Mouse (Mus musculus): ENCODE measurements around the gene 1810046K07Rik. TPM values are rescaled to one million over a fixed set of nuclear protein-coding genes. Genes with fewer than 3 reads are reported as not detected.

The 1810046K07Rik gene
- polyA plus RNA-seq, 1 experiment from 2014 or later: not detected

DNA sequence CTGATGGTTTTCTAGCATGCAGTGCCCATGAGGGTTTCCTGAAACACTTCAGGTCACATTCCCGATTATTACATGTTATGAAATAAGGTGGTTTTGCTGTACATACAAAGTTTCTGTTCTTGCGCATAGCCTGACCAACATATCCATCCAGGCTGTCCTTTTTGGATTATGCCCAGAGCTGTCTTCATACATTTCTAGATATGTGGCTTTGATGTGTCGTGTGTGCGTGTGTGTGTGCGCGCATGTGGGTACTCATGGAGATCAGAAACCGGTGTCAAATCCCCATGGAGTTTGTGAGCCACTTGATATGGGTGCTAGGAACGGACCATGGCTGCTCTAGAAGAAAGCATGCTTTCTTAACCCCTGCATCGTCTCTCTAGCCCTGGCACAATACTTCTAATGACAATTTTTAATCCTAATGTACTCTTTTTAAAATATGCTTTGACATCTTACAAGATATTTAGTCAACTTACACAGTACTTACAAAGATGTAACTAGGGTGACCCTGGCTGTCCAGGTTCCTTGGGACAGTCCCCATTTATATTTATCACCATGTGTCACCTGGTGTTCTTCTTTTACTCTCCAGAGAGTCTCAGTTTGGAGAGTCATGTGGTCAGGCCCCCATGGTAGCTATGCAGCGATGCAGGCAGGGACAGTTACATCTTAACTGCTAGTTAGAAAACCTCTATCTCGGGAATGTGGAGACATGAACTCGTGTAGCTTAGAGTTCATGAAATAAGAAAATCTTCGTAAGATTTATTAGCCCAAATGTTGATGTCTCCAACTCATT is 2.9 kb upstream of the 1810046K07Rik start:
- Histone ChIP-seq H3K9me3 (ENCODE audit: control insufficient read depth, low read length) (no peaks in the 10 kb centered on the region), H3K4me3 (replicated peaks; ENCODE audit: low read depth, low read length) (no peak overlapping the region), H3K27me3 (ENCODE audit: control insufficient read depth, insufficient read depth, low read length) (no peaks in the 10 kb centered on the region), H3K4me1 (ENCODE audit: control insufficient read depth, insufficient read depth, low read length) (no peaks in the 10 kb centered on the region), H3K9ac (replicated peaks; ENCODE audit: low read length) (no peak overlapping the region), H3K27ac (replicated peaks; ENCODE audit: low read depth, low read length) (no peak overlapping the region), H3K36me3 (ENCODE audit: control insufficient read depth, insufficient read depth, low read length) (no peaks in the 10 kb centered on the region), H3K4me2 (ENCODE audit: low read length) (no peak overlapping the region)
- 91% methylated on average over 13 of the region's 13 CpGs for WGBS
- no peak for ATAC-seq (ENCODE audit: low FRiP score, low TSS enrichment)
- DNase-seq: no peak

DNA sequence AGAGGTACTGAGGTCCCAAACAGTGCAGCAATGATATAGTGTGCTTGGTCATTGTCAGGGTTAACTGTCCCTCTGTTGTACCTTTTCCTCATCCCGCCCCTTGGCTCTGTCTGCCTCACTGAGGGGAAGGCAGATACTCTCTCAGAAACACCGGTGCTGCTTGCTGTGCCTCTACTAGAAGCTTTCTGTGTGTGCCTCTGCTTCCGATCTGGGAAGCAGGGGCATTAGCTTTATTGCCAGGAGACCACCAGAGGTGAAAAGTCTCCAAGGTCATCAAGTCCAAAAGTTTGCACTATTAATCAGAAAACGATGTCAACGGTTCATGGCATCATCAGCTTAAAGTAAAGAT is 1.2 kb downstream of the 1810046K07Rik start:
- DNase-seq: no peak
- no peak overlapping the region for H3K4me2 ChIP-seq (ENCODE audit: low read length)
- ATAC-seq (ENCODE audit: low FRiP score, low TSS enrichment): no peak
- H3K27ac ChIP-seq (replicated peaks; ENCODE audit: low read depth, low read length): no peak overlapping the region
- no peaks in the 10 kb centered on the region for H3K9me3 ChIP-seq (ENCODE audit: control insufficient read depth, low read length)
- H3K4me1 ChIP-seq (ENCODE audit: control insufficient read depth, insufficient read depth, low read length): no peaks in the 10 kb centered on the region
- no peaks in the 10 kb centered on the region for H3K36me3 ChIP-seq (ENCODE audit: control insufficient read depth, insufficient read depth, low read length)
- H3K9ac ChIP-seq (replicated peaks; ENCODE audit: low read length): no peak overlapping the region
- no peak overlapping the region for H3K4me3 ChIP-seq (replicated peaks; ENCODE audit: low read depth, low read length)
- WGBS: 88% methylated on average over 5 of the region's 5 CpGs
- H3K27me3 ChIP-seq (ENCODE audit: control insufficient read depth, insufficient read depth, low read length): no peaks in the 10 kb centered on the region

DNA sequence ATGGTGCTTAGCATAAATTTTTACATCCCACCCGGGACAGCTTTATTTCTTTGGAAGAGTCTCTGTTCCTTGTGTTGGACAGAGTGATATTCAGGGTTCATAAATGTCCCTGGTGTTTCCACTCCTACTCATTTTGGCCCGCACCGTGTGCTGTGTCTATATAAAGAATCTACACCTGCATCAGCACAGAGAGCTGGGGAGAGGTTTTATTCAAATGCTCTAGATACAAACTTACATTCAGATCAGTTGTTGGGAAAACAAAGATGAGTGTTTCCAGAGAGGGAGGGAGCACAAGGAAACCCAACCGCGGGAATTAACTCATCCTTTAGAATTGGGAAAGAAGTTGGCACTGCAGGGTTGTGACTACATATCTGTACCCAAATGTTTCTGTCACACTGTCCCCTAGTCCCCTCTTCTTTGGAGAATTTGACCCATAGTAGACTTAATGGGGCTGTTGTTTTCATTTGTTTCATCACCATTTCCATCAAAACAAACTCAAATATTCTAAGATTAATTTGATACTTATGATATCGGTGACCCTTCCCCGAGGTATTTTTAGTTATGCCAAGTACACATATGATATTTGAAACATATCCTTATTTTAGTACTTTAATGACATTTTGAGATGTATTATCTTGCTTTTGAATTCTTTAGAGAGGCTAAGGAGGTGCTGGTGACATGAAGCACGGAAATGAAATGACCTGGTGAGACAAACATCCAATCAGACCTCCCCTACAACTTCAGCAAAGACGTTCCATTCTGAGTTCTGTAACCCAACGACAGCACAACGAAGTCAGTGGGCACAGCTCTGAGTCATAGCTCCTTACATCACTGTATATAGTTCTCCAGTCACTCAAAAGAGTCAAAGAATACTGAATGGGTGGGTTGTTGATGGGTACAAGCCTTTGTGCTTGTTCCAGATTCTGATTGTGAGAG is 1.8 kb downstream of the 1810046K07Rik start:
- H3K27ac ChIP-seq (replicated peaks; ENCODE audit: low read depth, low read length): no peak overlapping the region
- no peaks in the 10 kb centered on the region for H3K27me3 ChIP-seq (ENCODE audit: control insufficient read depth, insufficient read depth, low read length)
- H3K4me3 ChIP-seq (replicated peaks; ENCODE audit: low read depth, low read length): no peak overlapping the region
- no peaks in the 10 kb centered on the region for H3K36me3 ChIP-seq (ENCODE audit: control insufficient read depth, insufficient read depth, low read length)
- ATAC-seq (ENCODE audit: low FRiP score, low TSS enrichment) (no peak), DNase-seq (no peak)
- no peaks in the 10 kb centered on the region for H3K4me1 ChIP-seq (ENCODE audit: control insufficient read depth, insufficient read depth, low read length)
- WGBS: 88% methylated on average over 11 of the region's 11 CpGs
- H3K9me3 ChIP-seq (ENCODE audit: control insufficient read depth, low read length): no peaks in the 10 kb centered on the region
- H3K9ac ChIP-seq (replicated peaks; ENCODE audit: low read length): no peak overlapping the region
- H3K4me2 ChIP-seq (ENCODE audit: low read length): no peak overlapping the region

DNA sequence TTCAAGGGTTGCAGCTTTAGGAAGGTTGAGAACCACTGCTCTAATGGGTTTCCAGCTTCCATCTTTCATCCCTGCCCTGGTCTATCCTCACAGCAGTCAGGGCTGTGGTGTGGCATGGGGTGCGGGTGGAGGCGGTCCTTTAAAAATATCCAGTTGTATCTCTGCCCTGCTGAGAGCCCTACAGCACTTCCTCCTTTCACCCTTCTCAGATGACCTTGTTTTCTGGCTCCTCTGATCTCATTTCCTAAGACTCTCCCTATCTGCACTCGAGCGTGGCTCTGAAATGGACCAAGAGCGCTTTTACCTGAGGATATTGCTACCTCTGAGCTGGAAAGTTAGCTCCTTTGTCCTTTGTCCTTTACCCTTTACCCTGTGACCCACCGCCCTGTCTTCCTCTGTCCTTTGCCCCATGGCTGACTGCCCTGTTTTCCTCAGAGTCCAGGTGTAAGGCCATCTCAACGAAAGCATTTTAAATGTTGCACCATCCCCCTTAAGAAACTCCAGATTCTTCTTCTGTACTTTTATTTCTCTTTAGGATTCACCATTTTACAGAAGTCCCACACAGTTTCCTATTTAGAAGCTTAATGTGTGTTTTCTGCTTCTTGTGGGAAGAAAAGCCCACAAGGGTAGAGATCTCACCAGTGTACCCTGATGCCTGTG is 4.2 kb downstream of the 1810046K07Rik start:
- no peaks in the 10 kb centered on the region for H3K27me3 ChIP-seq (ENCODE audit: control insufficient read depth, insufficient read depth, low read length)
- H3K4me1 ChIP-seq (ENCODE audit: control insufficient read depth, insufficient read depth, low read length): no peaks in the 10 kb centered on the region
- ATAC-seq (ENCODE audit: low FRiP score, low TSS enrichment) (no peak), DNase-seq (no peak)
- H3K9me3 ChIP-seq (ENCODE audit: control insufficient read depth, low read length): no peaks in the 10 kb centered on the region
- no peak overlapping the region for H3K27ac ChIP-seq (replicated peaks; ENCODE audit: low read depth, low read length)
- H3K36me3 ChIP-seq (ENCODE audit: control insufficient read depth, insufficient read depth, low read length): no peaks in the 10 kb centered on the region
- 92% methylated on average over 7 of the region's 7 CpGs for WGBS
- no peak overlapping the region for H3K9ac ChIP-seq (replicated peaks; ENCODE audit: low read length)
- no peak overlapping the region for H3K4me3 ChIP-seq (replicated peaks; ENCODE audit: low read depth, low read length)
- H3K4me2 ChIP-seq (ENCODE audit: low read length): no peak overlapping the region

DNA sequence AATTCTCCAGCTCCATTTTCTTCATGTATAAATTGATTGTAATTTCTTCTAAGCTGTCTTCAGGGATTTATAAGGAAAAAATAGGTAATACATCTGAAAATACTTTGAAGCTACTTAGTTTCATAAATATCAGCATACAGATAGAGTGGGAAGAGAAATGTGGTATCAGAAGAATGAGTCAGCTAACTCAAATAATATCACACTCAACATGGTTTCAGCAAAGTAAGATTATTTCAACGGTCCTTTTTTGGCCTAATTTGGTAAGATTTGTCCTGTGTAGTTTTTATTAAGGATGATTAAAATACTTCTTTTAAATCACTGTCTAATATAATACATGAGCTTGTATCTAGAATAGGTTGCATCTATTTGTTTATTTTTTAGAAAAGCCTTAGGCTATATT is 8.6 kb downstream of the 1810046K07Rik start:
- ATAC-seq (ENCODE audit: low FRiP score, low TSS enrichment): no peak
- H3K36me3 ChIP-seq (ENCODE audit: control insufficient read depth, insufficient read depth, low read length): no peaks in the 10 kb centered on the region
- WGBS: 95% methylated on average over 1 of the region's 1 CpGs

DNA sequence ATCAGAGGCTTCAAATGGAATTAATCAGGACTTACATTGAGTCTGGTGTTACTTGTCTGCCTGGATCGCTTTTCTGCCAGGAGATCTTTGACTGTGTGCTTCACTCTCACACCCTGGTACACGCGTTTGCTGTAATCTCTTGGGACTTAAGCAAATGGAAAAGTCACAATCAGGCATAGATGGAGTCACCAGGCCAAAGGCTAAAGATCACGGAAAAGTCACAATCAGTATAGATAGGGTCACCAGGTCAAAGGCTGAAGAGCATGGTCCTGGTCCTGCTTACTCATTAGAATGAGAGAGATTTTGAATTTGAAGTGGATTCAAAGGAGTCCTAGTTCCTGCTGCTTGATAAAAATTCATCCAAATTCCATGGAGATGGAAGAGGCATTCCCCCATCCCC is 10.5 kb downstream of the 1810046K07Rik start:
- no peak for DNase-seq
- 85% methylated on average over 4 of the region's 4 CpGs for WGBS
- no peak for ATAC-seq (ENCODE audit: low FRiP score, low TSS enrichment)

More for the DNA sequence above, 8.6 kb downstream of the 1810046K07Rik start:
- Histone ChIP-seq H3K27ac (replicated peaks; ENCODE audit: low read depth, low read length) (no peak overlapping the region), H3K9me3 (ENCODE audit: control insufficient read depth, low read length) (no peaks in the 10 kb centered on the region), H3K4me2 (ENCODE audit: low read length) (no peak overlapping the region), H3K9ac (replicated peaks; ENCODE audit: low read length) (no peak overlapping the region), H3K27me3 (ENCODE audit: control insufficient read depth, insufficient read depth, low read length) (no peaks in the 10 kb centered on the region), H3K4me1 (ENCODE audit: control insufficient read depth, insufficient read depth, low read length) (no peaks in the 10 kb centered on the region), H3K4me3 (replicated peaks; ENCODE audit: low read depth, low read length) (no peak overlapping the region)
- no peak for DNase-seq

DNA sequence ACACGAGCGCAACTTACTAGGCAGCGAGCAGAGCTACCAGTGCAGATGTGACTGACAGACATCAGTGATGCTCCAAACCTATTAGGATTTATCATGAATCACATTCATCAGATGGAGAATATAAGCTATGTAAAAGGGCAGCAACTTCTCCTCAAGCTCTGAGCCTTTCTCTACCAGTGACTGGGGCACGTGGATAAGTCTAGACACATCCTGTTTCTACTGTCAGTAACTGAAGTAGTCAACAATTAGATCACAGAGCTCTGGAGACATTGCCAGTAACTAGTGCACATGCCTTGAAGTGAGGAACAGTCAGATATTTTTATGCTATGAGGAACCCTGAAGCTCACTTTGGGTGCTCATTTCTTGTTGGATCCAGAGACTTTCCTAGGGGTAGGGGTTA is 11.4 kb downstream of the 1810046K07Rik start:
- DNase-seq: no peak
- WGBS: 89% methylated on average over 4 of the region's 4 CpGs
- Histone ChIP-seq H3K27me3 (ENCODE audit: control insufficient read depth, insufficient read depth, low read length) (no peaks in the 10 kb centered on the region), H3K9me3 (ENCODE audit: control insufficient read depth, low read length) (no peaks in the 10 kb centered on the region), H3K4me1 (ENCODE audit: control insufficient read depth, insufficient read depth, low read length) (no peaks in the 10 kb centered on the region), H3K4me2 (ENCODE audit: low read length) (no peak overlapping the region), H3K4me3 (replicated peaks; ENCODE audit: low read depth, low read length) (no peak overlapping the region), H3K36me3 (ENCODE audit: control insufficient read depth, insufficient read depth, low read length) (no peaks in the 10 kb centered on the region), H3K9ac (replicated peaks; ENCODE audit: low read length) (no peak overlapping the region), H3K27ac (replicated peaks; ENCODE audit: low read depth, low read length) (no peak overlapping the region)
- ATAC-seq (ENCODE audit: low FRiP score, low TSS enrichment): no peak

More for the DNA sequence above, 10.5 kb downstream of the 1810046K07Rik start:
- H3K36me3 ChIP-seq (ENCODE audit: control insufficient read depth, insufficient read depth, low read length): no peaks in the 10 kb centered on the region
- no peak overlapping the region for H3K27ac ChIP-seq (replicated peaks; ENCODE audit: low read depth, low read length)
- no peak overlapping the region for H3K4me3 ChIP-seq (replicated peaks; ENCODE audit: low read depth, low read length)
- no peak overlapping the region for H3K4me2 ChIP-seq (ENCODE audit: low read length)
- no peak overlapping the region for H3K9ac ChIP-seq (replicated peaks; ENCODE audit: low read length)
- H3K9me3 ChIP-seq (ENCODE audit: control insufficient read depth, low read length): no peaks in the 10 kb centered on the region
- no peaks in the 10 kb centered on the region for H3K4me1 ChIP-seq (ENCODE audit: control insufficient read depth, insufficient read depth, low read length)
- H3K27me3 ChIP-seq (ENCODE audit: control insufficient read depth, insufficient read depth, low read length): no peaks in the 10 kb centered on the region

DNA sequence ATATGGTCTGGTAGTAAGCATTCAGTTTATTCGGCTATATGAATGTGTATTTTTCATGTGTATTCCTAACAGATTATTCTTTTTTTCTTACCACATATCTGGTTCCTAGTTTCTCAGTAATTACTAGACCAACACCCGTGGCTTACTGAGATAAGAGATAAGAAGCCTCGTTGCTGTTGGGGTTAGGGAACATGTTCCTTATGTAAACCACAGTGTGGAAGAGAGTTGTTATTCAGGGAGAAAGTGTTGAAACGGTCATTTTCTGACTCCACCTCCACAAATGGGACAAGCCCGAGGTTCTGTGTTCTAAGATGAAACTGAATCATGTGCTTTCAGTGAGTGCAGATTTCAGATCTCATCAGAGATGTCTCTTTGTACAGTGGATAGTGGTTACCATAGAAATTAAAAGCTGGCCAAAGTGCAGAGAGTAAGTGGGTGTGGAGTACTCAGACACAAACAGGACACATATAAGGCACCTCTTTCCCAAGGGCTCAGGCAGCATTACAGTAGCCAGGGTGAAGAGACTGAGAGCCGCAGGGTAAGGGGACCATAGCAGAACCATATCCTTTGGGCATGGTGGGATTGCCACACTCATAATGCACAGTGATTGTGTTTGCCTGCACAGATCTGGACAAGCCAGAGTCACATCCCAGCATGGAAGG is 13.2 kb downstream of the 1810046K07Rik start:
- no peaks in the 10 kb centered on the region for H3K4me1 ChIP-seq (ENCODE audit: control insufficient read depth, insufficient read depth, low read length)
- H3K9me3 ChIP-seq (ENCODE audit: control insufficient read depth, low read length): no peaks in the 10 kb centered on the region
- DNase-seq (no peak), ATAC-seq (ENCODE audit: low FRiP score, low TSS enrichment) (no peak)
- H3K9ac ChIP-seq (replicated peaks; ENCODE audit: low read length): no peak overlapping the region
- no peaks in the 10 kb centered on the region for H3K27me3 ChIP-seq (ENCODE audit: control insufficient read depth, insufficient read depth, low read length)
- H3K36me3 ChIP-seq (ENCODE audit: control insufficient read depth, insufficient read depth, low read length): no peaks in the 10 kb centered on the region
- H3K4me2 ChIP-seq (ENCODE audit: low read length): no peak overlapping the region
- 75% methylated on average over 6 of the region's 6 CpGs for WGBS
- no peak overlapping the region for H3K4me3 ChIP-seq (replicated peaks; ENCODE audit: low read depth, low read length)
- no peak overlapping the region for H3K27ac ChIP-seq (replicated peaks; ENCODE audit: low read depth, low read length)
